Mouse (Mus musculus) liver, embryonic 14.5 days (tissue): ENCODE measurements at regions not wholly inside any gene's neighbourhood (a gene's known extent, or its start where the extent isn't known, plus 50 kb on each side); places are given as distances from the start of the nearest gene placed in this dataset.

Source experiments
- CTCF ChIP-seq: IDR thresholded peaks from 2 replicates; pipeline ENCODE4 v1.5.1; 2016; ENCODE audit warnings: antibody characterized with exemption, low read depth, control low read depth
- EP300 ChIP-seq: IDR thresholded peaks from 2 replicates; pipeline ENCODE4 v1.6.1; 2016; ENCODE audit warnings: antibody characterized with exemption, low read depth

- no peak for TF ChIP-seq CTCF
- TF ChIP-seq EP300, result no peak
These were observed 436.5 kb upstream of the Nrp1 start for GRCm38 (mm10) chr8:127921925-127922324.
